Mouse (Mus musculus) left cerebral cortex, postnatal 14 days (tissue): ENCODE data around the gene Prkg1. TPM values are rescaled to one million over a fixed set of nuclear protein-coding genes. Genes with fewer than 3 reads are reported as not detected.

ENCODE experiments used
- DNase-seq, 2 experiments: peaks; one replicate each; pipeline ENCODE4 v3.0.0; 2021 to 2022; ENCODE audit warnings: low spot score in 2 of 2, mixed read lengths in 1 of 2
- intact Hi-C: fragments of 180-260 bp; cut with DNase I; formaldehyde crosslinking; loops from one replicate; pipeline ENCODE4 v1.15.1; 2025
- total RNA-seq, 2 experiments: library from RNA; stranded (reverse); gene quantifications; 2 replicates each; pipeline ENCODE4 v1.2.3; 2021

The Prkg1 gene
- total RNA-seq, 2 experiments from 2014 or later = 14.8 to 17.0 TPM

GRCm38 (mm10) chr19:30843052-30843564 lies 921.7 kb downstream of the Prkg1 start:
- intact Hi-C loops = loop anchor here (5.0 to 10.0 kb wide), 3 partner anchors 178 to 912 kb away; no protein-coding TSS in a partner anchor
- DNase-seq = peak; percentile 57 to 91

DNA sequence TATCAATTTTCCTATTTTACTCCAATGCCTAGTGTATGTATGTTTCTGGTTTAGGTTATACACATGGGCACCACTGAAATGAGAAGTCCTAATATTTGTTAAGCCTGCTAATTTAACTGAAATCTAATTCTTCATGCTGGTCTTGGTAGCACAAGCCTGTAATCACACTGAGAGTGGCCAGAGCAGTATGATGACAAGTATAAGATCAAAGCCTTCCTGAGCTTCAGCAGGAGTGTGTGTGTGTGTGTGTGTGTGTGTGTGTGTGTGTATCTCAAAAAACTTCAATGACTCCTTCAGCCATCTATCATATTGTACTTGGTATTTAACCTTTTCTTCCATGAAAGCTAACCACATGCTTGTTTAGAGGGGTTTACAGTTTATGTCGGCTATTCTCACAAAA lies 922.2 kb downstream of the Prkg1 start:
- intact Hi-C loops = loop anchor here (5.0 to 10.0 kb wide), 3 partner anchors 178 to 912 kb away; no protein-coding TSS in a partner anchor

GRCm38 (mm10) chr19:30833045-30833651 lies 931.7 kb downstream of the Prkg1 start:
- intact Hi-C loops = no loop called here
- DNase-seq = no peak

More for the DNA sequence above, 922.2 kb downstream of the Prkg1 start:
- DNase-seq = no peak

DNA sequence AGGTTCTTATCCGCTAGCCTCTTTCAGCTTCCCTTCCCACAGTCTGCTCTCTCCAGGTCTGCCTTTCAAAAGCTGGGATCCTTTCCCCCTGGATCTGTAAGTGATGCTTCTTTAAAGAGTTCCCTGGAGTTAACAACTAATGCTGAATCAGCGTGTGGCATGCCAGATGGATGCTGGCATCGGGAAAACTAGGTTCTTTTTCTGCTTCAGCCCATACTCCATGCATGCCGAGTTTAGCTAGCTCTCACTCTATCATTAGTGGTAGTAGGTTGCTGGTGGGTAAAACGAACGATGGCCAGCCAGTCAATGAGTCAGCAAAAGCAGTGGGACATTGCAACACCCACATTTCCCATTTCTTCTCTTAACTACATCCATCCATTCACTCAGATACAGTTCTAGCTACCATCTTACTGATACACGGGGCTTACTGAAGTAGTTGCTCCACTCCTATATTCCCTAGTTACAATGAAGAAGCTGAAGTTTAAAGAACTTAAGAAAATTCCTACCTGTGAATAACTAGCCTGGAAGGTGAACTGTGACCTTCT lies 935.5 kb downstream of the Prkg1 start:
- DNase-seq = peak in 1 of 2 experiments; percentile 8
- intact Hi-C loops = no loop called here

DNA sequence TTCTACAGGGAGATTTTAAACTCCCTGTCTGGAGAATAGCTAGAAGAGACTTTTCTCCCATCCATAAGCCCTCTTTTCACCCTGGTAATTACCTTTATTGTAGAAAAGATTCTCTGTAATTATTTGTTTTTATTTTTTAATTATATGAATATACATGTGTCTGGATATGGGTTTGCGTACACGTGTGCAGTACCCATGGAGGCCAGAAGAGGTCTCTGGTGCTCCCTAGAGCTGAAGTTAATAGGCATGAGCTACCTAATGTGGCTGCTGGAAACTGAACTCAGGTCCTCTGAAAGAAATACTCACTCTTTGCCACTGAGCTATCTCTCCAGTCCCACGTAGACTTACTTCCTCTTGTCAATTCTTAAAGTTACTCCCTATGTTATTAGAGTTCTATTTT lies 937.0 kb downstream of the Prkg1 start:
- no peak for DNase-seq
- intact Hi-C loops = no loop called here

DNA sequence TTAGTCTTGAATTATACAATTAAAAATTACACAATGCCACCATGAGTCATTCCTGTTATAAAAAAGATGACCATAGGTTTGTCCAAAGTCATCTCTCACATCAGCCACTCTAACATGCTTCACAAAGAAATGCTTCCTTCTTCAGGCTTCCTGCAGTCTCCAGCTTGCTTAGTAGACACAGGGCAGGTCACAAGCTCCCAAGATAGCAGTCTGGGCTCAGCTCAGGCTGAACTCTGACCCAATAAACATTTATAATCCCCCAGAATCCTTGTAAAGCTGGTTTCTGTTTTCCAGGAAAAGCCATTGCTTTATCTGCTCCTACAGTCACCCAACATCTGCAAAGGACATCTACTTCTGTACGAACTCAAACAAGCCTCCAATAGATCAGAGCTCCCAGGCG lies 938.7 kb downstream of the Prkg1 start:
- no peak for DNase-seq
- intact Hi-C loops = no loop called here

DNA sequence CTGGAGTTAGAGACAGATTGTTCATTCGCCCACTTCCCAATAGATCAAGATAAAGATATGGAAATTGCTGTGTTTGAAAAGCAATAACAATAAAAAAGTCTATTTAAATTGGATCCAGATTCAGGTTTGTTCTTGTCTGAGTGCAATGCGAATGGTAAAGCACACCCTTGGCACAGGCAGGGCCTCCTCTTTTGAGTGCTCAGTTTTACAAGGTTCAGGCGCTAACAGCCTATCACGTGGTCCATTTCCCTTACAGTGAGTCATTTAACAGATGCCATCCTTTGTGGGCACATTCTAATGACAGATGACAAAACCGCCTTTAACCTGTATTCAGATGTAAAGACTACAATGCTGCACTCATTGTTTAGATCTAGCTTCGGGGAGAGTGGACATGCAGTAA lies 949.2 kb downstream of the Prkg1 start:
- DNase-seq = no peak

DNA sequence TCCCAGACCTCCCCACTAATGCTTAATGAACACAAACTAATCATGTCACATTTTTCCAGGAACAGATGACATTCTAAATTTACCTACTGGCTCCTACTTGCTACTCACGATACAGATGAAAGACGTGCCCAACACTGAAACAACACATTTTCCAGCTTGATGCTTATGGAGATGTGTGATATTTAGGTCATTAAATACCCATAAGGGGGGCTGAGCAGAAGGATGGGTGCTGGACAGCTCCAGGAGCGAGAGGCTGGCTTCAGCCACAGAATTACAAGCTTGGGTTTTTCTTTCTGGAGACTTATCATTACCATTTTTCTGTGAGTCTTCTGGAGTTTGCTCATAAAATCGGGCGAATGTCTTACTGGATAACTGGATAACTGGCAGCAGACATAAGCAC lies 958.6 kb downstream of the Prkg1 start:
- DNase-seq = no peak
- intact Hi-C loops = no loop called here

More for the DNA sequence above, 949.2 kb downstream of the Prkg1 start:
- intact Hi-C loops = no loop called here

- intact Hi-C loops = no loop called here
- no peak for DNase-seq
Observed at GRCm38 (mm10) chr19:30780803-30781202, 984.0 kb downstream of the Prkg1 start.

DNA sequence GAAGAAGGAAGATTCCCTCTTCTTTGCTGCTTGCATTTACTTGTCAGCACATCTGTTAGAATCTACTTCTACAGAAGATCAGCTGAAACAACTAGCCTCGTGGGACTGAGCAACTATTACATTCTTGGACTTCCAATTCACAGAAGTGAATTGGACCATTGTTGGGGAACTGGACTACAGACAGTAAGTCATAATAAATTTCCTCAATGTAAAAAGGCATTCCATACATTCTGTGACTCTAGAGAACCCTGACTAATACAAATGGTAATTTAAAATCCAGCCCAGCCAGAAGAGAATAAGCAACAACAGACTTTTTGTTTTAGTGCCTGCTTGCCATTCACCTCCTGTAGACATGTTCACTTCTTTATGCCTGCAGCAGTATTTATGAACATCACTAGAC lies 996.5 kb downstream of the Prkg1 start:
- DNase-seq = no peak

GRCm38 (mm10) chr19:30744426-30744825 lies 1020.4 kb downstream of the Prkg1 start:
- intact Hi-C loops = no loop called here
- DNase-seq = no peak

More for the DNA sequence above, 996.5 kb downstream of the Prkg1 start:
- intact Hi-C loops = no loop called here

DNA sequence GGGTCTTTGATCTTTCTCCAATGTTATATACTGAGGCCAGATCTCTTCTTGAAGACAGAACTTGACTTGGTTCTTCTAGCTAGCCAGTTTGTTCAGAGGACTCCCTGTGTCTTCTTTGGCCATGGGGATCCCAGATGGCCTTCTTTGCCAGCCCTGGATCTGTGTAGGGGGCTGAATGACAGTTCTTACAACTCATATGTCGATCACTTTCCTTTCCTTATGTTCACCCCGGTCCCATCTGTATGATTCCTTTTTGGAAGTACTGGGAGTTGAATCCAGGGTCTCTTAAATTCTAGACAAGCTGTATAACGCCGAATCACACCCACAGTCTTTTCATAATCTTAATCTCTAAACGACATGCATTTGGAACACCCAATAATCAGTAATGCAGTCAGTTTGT lies 1065.7 kb downstream of the Prkg1 start:
- intact Hi-C loops = no loop called here
- no peak for DNase-seq

DNA sequence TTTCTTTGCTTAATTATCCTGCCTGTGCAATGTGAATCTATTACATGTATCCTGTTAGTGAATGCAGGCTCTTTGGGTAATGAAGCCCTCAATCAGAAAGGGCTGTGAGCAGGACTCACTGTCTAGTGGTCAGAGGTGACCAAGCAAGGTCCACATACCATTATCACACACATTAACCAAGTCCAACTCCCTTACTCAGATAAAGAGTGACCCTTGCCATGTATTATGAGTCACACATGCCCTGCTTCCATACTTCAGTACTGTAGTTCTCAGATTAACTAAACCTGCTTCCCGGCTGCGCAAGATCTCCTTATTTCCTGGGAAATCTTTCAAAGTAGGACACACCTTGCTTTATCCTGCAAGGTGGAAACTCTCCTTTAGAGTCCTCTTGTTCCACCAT lies 1073.6 kb downstream of the Prkg1 start:
- intact Hi-C loops = no loop called here
- no peak for DNase-seq

- no peak for DNase-seq
- intact Hi-C loops = no loop called here
Observed at GRCm38 (mm10) chr19:30690691-30691090, 1074.1 kb downstream of the Prkg1 start.

DNA sequence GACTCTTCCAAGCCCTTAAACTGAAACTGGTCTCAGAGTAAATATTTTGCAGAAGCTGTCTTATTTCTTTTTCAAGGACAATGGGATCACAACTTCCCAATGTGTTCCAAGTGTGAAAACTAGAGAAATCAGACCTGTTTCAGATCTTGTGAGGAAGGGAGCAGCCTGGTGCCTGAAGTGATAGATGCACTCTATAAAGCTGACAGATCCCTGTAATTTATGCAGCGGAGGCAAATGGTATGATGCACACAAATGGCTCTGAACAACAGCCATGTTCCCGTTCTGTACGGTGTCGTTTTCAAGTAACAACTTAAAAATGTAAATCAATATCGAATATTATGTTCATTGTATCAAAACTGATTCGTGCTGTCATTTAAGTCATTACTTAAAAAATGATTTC lies 1076.9 kb downstream of the Prkg1 start:
- DNase-seq = no peak
- intact Hi-C loops = no loop called here

DNA sequence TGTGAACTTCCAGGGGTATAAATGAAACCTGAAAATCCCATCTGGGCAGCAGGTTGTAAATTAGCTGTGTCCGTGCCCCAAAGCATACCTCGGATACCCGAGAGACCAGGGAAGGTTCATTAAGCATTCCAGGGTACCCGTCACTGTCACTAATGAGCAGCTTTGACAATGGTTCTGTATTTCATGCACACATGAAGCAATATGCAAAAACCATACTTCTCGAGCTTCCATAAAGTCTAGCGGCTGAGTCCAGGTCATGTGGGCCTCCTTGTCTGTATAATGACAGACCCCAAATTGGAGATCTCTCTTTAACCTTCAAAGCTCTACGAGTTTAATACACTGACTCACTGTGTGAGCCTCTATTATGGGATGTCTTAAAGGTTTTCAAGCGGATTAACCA lies 1088.5 kb downstream of the Prkg1 start:
- no peak for DNase-seq
- intact Hi-C loops = no loop called here

DNA sequence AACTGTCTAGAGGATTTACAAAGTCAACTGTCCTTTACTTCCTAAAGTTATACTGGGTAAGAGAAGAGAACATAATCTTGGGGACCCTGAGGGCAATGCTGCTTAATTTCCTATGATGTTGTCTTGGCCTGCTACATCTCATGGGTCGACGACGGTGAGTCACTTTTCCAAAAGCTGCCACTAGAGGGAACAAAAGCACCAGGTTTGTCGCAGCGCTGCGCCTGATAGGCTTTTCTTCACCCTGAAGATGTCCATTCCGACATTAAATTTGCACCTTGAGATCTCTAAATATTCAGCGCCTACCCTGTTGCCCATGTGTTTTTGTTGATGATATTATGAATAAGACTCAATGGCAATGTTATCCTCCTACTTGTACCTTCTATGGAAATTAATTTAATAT lies 1100.6 kb downstream of the Prkg1 start:
- intact Hi-C loops = loop anchor here (10.0 kb wide), 3 partner anchors 181 to 1081 kb away; no protein-coding TSS in a partner anchor
- DNase-seq = peak; percentile 70 to 85

DNA sequence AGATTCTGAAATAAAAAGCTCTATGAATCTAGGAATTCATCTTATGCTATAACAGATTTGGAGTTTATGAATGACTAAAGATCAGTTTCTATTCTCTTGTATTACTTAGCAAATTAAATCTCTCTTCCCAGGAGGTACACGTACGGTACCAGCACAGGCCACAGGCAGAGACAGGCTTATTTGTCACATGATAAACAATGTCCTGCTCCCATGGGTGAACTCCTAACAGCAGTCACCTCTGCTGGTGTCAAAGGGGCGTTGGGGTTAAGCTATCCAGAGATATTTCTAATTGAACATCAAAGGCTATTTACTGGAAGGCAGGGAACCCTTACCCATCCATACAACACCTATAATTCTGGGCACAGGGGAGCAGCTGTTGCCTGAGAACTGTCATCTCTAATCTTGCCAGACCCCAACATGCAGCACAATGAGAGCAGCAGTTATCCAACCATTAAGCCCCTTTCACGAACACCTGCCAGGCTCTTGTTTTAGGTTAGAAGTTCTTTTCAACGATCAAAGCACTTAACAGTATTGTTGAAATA lies 1122.1 kb downstream of the Prkg1 start:
- intact Hi-C loops = no loop called here
- DNase-seq = no peak

DNA sequence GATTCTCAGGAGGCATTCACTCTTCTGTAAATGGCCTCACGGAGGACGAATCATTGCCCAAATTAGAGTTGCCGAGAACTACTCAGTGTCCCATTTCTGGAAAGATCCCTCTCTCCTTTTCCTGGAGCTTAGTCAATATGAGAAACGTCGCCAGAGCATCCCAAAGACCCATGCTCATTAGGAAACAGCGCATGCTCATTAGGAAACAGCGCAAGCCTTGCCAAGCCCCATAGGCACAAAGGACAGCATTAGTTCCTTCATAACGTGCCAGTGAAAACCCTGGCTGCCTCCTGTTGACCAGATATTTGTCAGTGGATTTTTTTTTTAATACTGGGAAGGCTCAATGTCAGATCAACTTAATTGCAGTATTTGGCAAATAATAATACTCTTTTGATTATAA lies 1127.4 kb downstream of the Prkg1 start:
- intact Hi-C loops = no loop called here
- no peak for DNase-seq

GRCm38 (mm10) chr19:30631051-30631450 lies 1133.8 kb downstream of the Prkg1 start:
- no peak for DNase-seq
- intact Hi-C loops = no loop called here

- intact Hi-C loops = no loop called here
- DNase-seq = no peak
Observed at GRCm38 (mm10) chr19:30626036-30626435, 1138.8 kb downstream of the Prkg1 start.
